Mouse (Mus musculus) heart, embryonic 16.5 days (tissue): Measurements from ENCODE around the gene Hsp90ab1. TPM values are rescaled to one million over a fixed set of nuclear protein-coding genes. Genes with fewer than 3 reads are reported as not detected.
A peak's percentile ranks its signal among the peaks of the same experiment; 100 is the strongest.

Source experiments
- ATAC-seq: fragments of 200-750 bp; cut with Nextera tagmentation; replicated peaks from 2 replicates; pipeline ENCODE4 v1.8.0; 2017; ENCODE audit warnings: moderate number of reproducible peaks; ENCODE audit not compliant: insufficient read depth, low FRiP score; ENCODE audit errors: extremely low read depth
- H3K27ac ChIP-seq: fragments of 300-500 bp; sonication (generic); 2 replicates; pipeline ENCODE4 v1.5.1; 2014; ENCODE audit warnings: mild to moderate bottlenecking, low read length, control low read depth, moderate library complexity
- H3K27me3 ChIP-seq: fragments of 300-500 bp; sonication (generic); 2 replicates; pipeline ENCODE4 v1.6.1; 2014; ENCODE audit warnings: low read length, mixed read lengths; ENCODE audit not compliant: control insufficient read depth, insufficient read depth
- H3K36me3 ChIP-seq: fragments of 300-500 bp; sonication (generic); 2 replicates; pipeline ENCODE4 v1.6.1; 2014; ENCODE audit not compliant: control insufficient read depth, insufficient read depth
- H3K4me1 ChIP-seq: fragments of 300-500 bp; sonication (generic); 2 replicates; pipeline ENCODE4 v1.6.1; 2014; ENCODE audit warnings: low read length, mixed read lengths; ENCODE audit not compliant: control insufficient read depth, insufficient read depth
- H3K4me2 ChIP-seq: fragments of 300-500 bp; sonication (generic); 2 replicates; pipeline ENCODE4 v1.6.1; 2014; ENCODE audit warnings: low read depth, mild to moderate bottlenecking, control low read depth, low read length
- H3K4me3 ChIP-seq: fragments of 300-500 bp; sonication (generic); 2 replicates; pipeline ENCODE4 v1.5.1; 2014; ENCODE audit warnings: mild to moderate bottlenecking, control low read depth, low read length
- H3K9ac ChIP-seq: fragments of 300-500 bp; sonication (generic); 2 replicates; pipeline ENCODE4 v1.6.1; 2014; ENCODE audit warnings: low read length, control low read depth
- H3K9me3 ChIP-seq: fragments of 300-500 bp; sonication (generic); replicated peaks from 2 replicates; pipeline ENCODE4 v1.6.1; 2016; ENCODE audit warnings: low read length; ENCODE audit not compliant: control insufficient read depth
- WGBS: fragments of 180-500 bp; shearing (Covaris S2); extraction: QIAGEN DNeasy Blood & Tissue Kit; methylation state at CpG from one replicate; pipeline ENCODE4 v1.1.7; 2014; 5-methylcytosine and 5-hydroxymethylcytosine counted together
- polyA plus RNA-seq: library from polyadenylated mRNA; unstranded; fragments of >200 nt; fragmentation: Nextera tagmentation; extraction: Ambion mirVana; gene quantifications from 2 replicates; pipeline ENCODE4 v1.2.1, GENCODE M21; 2015

Hsp90ab1 gene
- polyA plus RNA-seq, 1 experiment from 2014 or later, result 1,191 TPM

DNA sequence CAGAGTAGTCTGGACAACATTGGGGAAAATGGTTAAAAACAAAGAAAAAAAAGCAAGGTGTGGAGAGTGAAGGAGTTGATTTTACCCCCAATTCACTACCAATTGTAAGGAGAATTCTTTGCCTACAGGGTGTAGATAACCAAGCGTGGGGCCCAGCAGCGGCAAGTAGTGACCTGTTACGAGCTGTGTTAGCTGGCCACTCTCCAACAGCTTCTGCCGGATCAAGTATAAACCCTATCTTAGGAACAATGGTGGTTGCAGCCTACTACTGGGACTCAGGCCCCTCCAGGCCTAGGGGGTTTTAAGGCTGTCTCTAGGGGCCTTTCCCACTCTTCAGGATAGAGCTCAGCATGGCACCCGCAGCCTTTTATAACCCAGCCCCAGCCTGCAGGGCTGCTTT lies 5.2 kb upstream of the Hsp90ab1 start:
- peak overlapping the region; percentile 87 for H3K27ac ChIP-seq
- peaks cover 32% of the 10 kb centered on the region for H3K4me1 ChIP-seq
- no peak overlapping the region for H3K4me3 ChIP-seq
- no peaks in the 10 kb centered on the region for H3K9me3 ChIP-seq
- no peaks in the 10 kb centered on the region for H3K27me3 ChIP-seq
- no peak overlapping the region for H3K4me2 ChIP-seq
- 23% methylated on average over 5 of the region's 5 CpGs for WGBS
- H3K9ac ChIP-seq, result peak overlapping the region; percentile 14; the same call in 1 of the 2 replicates
- no peak for ATAC-seq
- H3K36me3 ChIP-seq, result no peaks in the 10 kb centered on the region

DNA sequence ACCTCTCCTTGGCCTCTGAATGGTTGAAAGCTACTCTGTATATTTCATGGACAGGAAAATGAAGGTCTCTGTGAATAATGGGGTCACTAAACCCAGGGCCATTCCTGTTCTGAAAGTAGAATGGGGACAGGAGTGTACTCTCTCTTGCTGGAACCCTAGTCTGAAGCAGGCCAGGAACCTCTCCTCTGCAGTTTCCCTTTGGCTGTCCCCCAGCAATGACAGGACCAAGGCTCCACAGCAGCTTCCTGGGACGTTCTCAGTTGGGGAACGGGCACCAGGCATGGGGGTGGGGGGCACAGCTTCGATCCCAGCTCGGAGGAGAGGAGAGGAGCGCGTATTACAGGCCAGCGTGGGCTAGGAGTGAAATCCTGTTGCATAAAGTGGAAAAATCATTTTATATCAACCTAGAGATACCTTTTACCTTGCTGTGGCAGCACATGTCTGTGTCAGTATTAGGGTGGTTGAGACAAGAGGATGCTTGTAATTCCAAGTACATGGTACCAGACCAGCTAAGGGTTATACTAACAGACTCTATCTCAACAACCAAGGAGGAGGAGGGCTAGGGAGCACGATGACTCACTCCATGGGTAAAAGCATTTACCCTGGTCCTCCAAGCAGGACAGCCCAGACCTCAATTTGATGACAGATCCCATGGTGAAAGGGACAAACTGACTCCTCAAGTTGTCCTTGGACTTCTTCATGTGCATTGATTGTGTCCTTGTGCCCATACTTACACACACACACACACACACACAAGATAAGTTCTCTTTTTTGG lies 2.2 kb upstream of the Hsp90ab1 start:
- WGBS, result 88% methylated on average over 8 of the region's 8 CpGs
- Histone ChIP-seq H3K27me3 (no peaks in the 10 kb centered on the region), H3K9me3 (no peaks in the 10 kb centered on the region), H3K4me3 (no peak overlapping the region), H3K4me1 (peaks cover 37% of the 10 kb centered on the region), H3K36me3 (peaks cover 17% of the 10 kb centered on the region), H3K9ac (peak overlapping the region; percentile 83), H3K4me2 (peak overlapping the region; percentile 76; the same call in 1 of the 2 replicates), H3K27ac (peak overlapping the region; percentile 99)
- ATAC-seq, result no peak

DNA sequence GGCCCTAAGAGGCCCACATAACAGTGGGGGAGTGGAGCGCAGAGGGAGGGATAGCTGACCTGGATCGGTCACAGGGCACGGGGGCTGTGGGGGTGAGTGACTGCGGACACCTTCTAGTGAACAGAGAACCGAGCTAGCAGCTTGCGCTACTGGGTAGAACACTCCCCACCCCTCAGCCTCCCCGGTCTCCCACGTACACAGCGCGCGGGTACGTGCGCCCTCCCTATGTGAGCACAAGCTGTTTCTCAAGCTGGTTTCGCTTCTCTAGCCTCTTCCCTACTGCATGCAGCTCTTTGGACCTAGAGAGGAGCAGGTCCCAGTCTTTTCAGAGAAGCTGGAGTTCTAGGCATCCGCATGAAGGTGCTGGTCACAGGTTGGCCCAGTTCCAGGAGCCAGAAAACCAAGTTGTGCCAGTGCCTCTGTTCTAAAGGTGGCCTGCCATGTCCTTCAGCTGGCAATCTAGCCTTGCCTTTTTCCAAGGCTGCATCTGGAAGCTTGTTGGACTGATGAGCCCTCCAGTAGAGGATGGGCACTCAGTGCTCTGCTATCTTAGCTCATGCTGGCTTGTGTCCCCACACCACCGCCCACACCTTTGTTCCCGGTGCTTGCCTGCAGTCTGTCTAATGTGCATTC lies 1.2 kb upstream of the Hsp90ab1 start:
- Histone ChIP-seq H3K27ac (peak overlapping the region; percentile 99), H3K36me3 (peaks cover 27% of the 10 kb centered on the region), H3K4me1 (peaks cover 41% of the 10 kb centered on the region), H3K9me3 (no peaks in the 10 kb centered on the region), H3K4me3 (peak overlapping the region; percentile 100), H3K9ac (peak overlapping the region; percentile 83), H3K4me2 (peak overlapping the region; percentile 76), H3K27me3 (no peaks in the 10 kb centered on the region)
- WGBS, result 2% methylated on average over 17 of the region's 17 CpGs
- peak; percentile 47 for ATAC-seq

GRCm38 (mm10) chr17:45573780-45574123 lies 681 bp upstream of the Hsp90ab1 start:
- Histone ChIP-seq H3K4me3 (peak overlapping the region; percentile 100), H3K27ac (peak overlapping the region; percentile 99), H3K9me3 (no peaks in the 10 kb centered on the region), H3K4me1 (peaks cover 44% of the 10 kb centered on the region), H3K9ac (peak overlapping the region; percentile 83), H3K4me2 (peak overlapping the region; percentile 76), H3K27me3 (no peaks in the 10 kb centered on the region), H3K36me3 (peaks cover 32% of the 10 kb centered on the region)
- 1% methylated on average over 18 of the region's 18 CpGs for WGBS
- peak; percentile 73 for ATAC-seq

DNA sequence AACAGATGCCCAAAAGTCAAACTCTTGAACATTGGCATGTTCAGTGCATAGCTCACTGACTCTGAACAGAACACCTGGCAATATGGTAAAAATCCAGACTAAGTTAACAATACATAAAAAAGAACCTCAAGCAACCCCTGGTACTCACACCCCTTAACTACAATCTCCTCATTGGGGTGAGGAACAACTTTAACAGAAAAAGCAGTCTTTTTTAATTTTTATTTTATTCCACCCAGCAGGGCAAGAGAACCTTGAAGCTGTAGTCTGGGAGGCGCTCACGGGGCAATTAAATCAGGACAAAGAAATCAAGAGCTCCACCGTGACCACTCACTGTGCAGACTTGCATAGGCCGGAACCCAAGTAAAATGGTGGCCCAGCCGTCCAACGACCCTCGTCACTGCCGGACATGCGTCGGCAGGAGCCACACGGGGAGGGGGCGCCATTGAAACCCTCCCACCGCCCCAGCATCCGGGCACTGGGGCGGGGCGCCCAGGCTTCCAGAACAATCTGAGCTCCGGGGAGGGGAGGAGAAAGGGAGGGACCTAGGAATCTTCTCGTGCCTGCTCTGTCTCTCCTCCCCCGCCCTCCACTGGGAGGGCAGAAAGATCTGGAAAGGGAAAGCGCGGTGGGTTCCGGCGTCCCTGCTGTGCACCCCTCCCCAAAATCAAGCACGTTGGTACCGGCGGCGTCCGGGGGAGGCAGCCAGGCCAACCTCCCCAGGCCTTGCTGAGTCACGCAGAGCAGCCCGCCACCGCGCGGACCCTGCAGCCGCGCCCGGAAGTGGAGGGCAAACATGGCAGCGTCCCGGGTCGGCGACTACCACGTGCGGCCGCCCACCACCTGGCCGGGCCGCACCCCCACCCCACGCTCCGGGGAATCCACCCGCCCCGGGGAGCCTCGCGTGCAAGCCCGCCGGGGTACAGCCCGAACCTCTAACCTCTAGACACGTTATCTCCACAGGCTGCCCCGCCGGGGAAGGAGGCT lies 676 bp downstream of the Hsp90ab1 start:
- Histone ChIP-seq H3K4me3 (peak overlapping the region; percentile 100), H3K36me3 (peaks cover 46% of the 10 kb centered on the region), H3K4me2 (peak overlapping the region; percentile 91), H3K27me3 (no peaks in the 10 kb centered on the region), H3K4me1 (peaks cover 40% of the 10 kb centered on the region), H3K9me3 (no peaks in the 10 kb centered on the region), H3K9ac (peak overlapping the region; percentile 100), H3K27ac (peak overlapping the region; percentile 99)
- peak; percentile 56 for ATAC-seq
- WGBS, result under 1% methylated on average over 57 of the region's 57 CpGs

DNA sequence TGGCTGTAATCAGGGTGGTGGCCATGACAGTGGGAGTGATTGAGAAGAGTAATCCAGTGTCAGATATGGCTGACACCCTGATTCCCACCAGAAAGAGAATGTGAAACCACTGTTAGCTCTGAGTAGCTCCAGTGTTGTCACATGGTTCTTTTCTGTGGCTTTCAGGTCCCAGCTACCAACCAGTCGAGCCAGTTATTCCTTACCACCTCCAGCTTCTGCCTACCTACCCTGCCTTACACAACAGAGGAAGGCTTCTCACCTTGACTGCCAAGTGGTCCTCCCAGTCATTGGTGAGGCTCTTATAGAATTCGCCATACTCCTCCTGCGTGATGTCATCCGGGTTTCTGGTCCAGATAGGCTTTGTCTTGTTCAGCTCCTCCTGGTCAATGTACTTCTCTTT lies 3.1 kb downstream of the Hsp90ab1 start:
- peaks cover 45% of the 10 kb centered on the region for H3K4me1 ChIP-seq
- H3K9ac ChIP-seq, result no peak overlapping the region
- no peak overlapping the region for H3K4me2 ChIP-seq
- H3K9me3 ChIP-seq, result no peaks in the 10 kb centered on the region
- no peak overlapping the region for H3K27ac ChIP-seq
- H3K27me3 ChIP-seq, result no peaks in the 10 kb centered on the region
- no peak overlapping the region for H3K4me3 ChIP-seq
- peaks cover 60% of the 10 kb centered on the region for H3K36me3 ChIP-seq
- ATAC-seq, result no peak
- WGBS, result 69% methylated on average over 4 of the region's 4 CpGs

DNA sequence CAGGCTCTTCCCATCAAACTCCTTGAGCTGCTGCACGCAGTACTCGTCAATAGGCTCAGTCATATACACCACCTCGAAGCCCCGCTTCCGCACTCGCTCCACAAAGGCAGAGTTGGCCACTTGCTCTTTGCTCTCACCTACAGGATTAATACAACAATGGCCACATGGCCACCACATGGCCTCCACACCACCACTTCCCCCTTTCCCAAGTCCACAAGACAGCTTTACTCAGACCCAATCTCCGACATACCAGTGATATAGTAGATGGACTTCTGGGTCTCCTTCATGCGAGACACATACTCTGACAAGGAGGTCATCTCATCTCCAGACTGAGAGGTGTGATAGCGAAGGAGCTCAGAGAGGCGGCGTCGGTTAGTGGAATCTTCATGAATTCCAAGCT lies 4.1 kb downstream of the Hsp90ab1 start:
- ATAC-seq, result no peak
- H3K27me3 ChIP-seq, result no peaks in the 10 kb centered on the region
- H3K27ac ChIP-seq, result no peak overlapping the region
- H3K9me3 ChIP-seq, result no peaks in the 10 kb centered on the region
- H3K4me1 ChIP-seq, result peaks cover 44% of the 10 kb centered on the region
- no peak overlapping the region for H3K4me2 ChIP-seq
- H3K9ac ChIP-seq, result no peak overlapping the region
- peaks cover 60% of the 10 kb centered on the region for H3K36me3 ChIP-seq
- WGBS, result 83% methylated on average over 12 of the region's 12 CpGs
- H3K4me3 ChIP-seq, result no peak overlapping the region

- H3K4me2 ChIP-seq, result no peak overlapping the region
- no peaks in the 10 kb centered on the region for H3K27me3 ChIP-seq
- no peak overlapping the region for H3K9ac ChIP-seq
- H3K9me3 ChIP-seq, result no peaks in the 10 kb centered on the region
- peaks cover 60% of the 10 kb centered on the region for H3K36me3 ChIP-seq
- H3K27ac ChIP-seq, result peak overlapping the region; percentile 55
- peaks cover 44% of the 10 kb centered on the region for H3K4me1 ChIP-seq
- ATAC-seq, result no peak
- H3K4me3 ChIP-seq, result no peak overlapping the region
- WGBS, result 42% methylated on average over 4 of the region's 4 CpGs
Observed at GRCm38 (mm10) chr17:45567162-45567601, 5.9 kb downstream of the Hsp90ab1 start.
